Mouse (Mus musculus) heart, embryonic 16.5 days (tissue): ENCODE data around the gene Oas3. TPM values are rescaled to one million over a fixed set of nuclear protein-coding genes. Genes with fewer than 3 reads are reported as not detected.
"Not testable (repeated sequence)": the region's sequence is repeated elsewhere in the genome, so short reads cannot be mapped to it uniquely, and the experiment has no call there.

Experiments used
- ATAC-seq: fragments of 200-750 bp; cut with Nextera tagmentation; replicated peaks from 2 replicates; pipeline ENCODE4 v1.8.0; 2017; ENCODE audit warnings: moderate number of reproducible peaks; ENCODE audit not compliant: insufficient read depth, low FRiP score; ENCODE audit errors: extremely low read depth
- H3K27ac ChIP-seq: fragments of 300-500 bp; sonication (generic); 2 replicates; pipeline ENCODE4 v1.5.1; 2014; ENCODE audit warnings: mild to moderate bottlenecking, low read length, control low read depth, moderate library complexity
- H3K27me3 ChIP-seq: fragments of 300-500 bp; sonication (generic); 2 replicates; pipeline ENCODE4 v1.6.1; 2014; ENCODE audit warnings: low read length, mixed read lengths; ENCODE audit not compliant: control insufficient read depth, insufficient read depth
- H3K36me3 ChIP-seq: fragments of 300-500 bp; sonication (generic); 2 replicates; pipeline ENCODE4 v1.6.1; 2014; ENCODE audit not compliant: control insufficient read depth, insufficient read depth
- H3K4me1 ChIP-seq: fragments of 300-500 bp; sonication (generic); 2 replicates; pipeline ENCODE4 v1.6.1; 2014; ENCODE audit warnings: low read length, mixed read lengths; ENCODE audit not compliant: control insufficient read depth, insufficient read depth
- H3K4me2 ChIP-seq: fragments of 300-500 bp; sonication (generic); 2 replicates; pipeline ENCODE4 v1.6.1; 2014; ENCODE audit warnings: low read depth, mild to moderate bottlenecking, control low read depth, low read length
- H3K4me3 ChIP-seq: fragments of 300-500 bp; sonication (generic); 2 replicates; pipeline ENCODE4 v1.5.1; 2014; ENCODE audit warnings: mild to moderate bottlenecking, control low read depth, low read length
- H3K9ac ChIP-seq: fragments of 300-500 bp; sonication (generic); 2 replicates; pipeline ENCODE4 v1.6.1; 2014; ENCODE audit warnings: low read length, control low read depth
- H3K9me3 ChIP-seq: fragments of 300-500 bp; sonication (generic); replicated peaks from 2 replicates; pipeline ENCODE4 v1.6.1; 2016; ENCODE audit warnings: low read length; ENCODE audit not compliant: control insufficient read depth
- WGBS: fragments of 180-500 bp; shearing (Covaris S2); extraction: QIAGEN DNeasy Blood & Tissue Kit; methylation state at CpG from one replicate; pipeline ENCODE4 v1.1.7; 2014; 5-methylcytosine and 5-hydroxymethylcytosine counted together
- polyA plus RNA-seq: library from polyadenylated mRNA; unstranded; fragments of >200 nt; fragmentation: Nextera tagmentation; extraction: Ambion mirVana; gene quantifications from 2 replicates; pipeline ENCODE4 v1.2.1, GENCODE M21; 2015

The Oas3 gene
- polyA plus RNA-seq, result 0.59 and 0.80 TPM in 2 replicates

GRCm38 (mm10) chr5:120777478-120777877 lies at the start of gene Oas3:
Oas3 (minus strand) TSS chr5:120777661.
- ATAC-seq, result no peak
- Histone ChIP-seq H3K4me1 (peaks cover 26% of the 10 kb centered on the region), H3K9ac (no peak within 1 kb of the TSS), H3K4me2 (no peak within 1 kb of the TSS), H3K36me3 (no peaks in the 10 kb centered on the region), H3K4me3 (no peak within 1 kb of the TSS), H3K9me3 (no peaks in the 10 kb centered on the region), H3K27me3 (no peaks in the 10 kb centered on the region), H3K27ac (no peak within 1 kb of the TSS)
- 68% methylated on average over 9 of the region's 9 CpGs for WGBS

GRCm38 (mm10) chr5:120818999-120819398 lies 41.5 kb upstream of the Oas3 start:
- H3K4me1 ChIP-seq, result no peaks in the 10 kb centered on the region
- no peaks in the 10 kb centered on the region; the same call in none of the 2 replicates for H3K36me3 ChIP-seq
- ATAC-seq, result no peak
- H3K9ac ChIP-seq, result no peak overlapping the region
- H3K27ac ChIP-seq, result no peak overlapping the region
- H3K4me2 ChIP-seq, result no peak overlapping the region
- peaks cover 15% of the 10 kb centered on the region for H3K9me3 ChIP-seq
- H3K4me3 ChIP-seq, result no peak overlapping the region
- H3K27me3 ChIP-seq, result no peaks in the 10 kb centered on the region

GRCm38 (mm10) chr5:120815949-120816348 lies 38.5 kb upstream of the Oas3 start:
- no peaks in the 10 kb centered on the region for H3K27me3 ChIP-seq
- H3K9me3 ChIP-seq, result peaks cover 15% of the 10 kb centered on the region
- H3K36me3 ChIP-seq, result no peaks in the 10 kb centered on the region; the same call in none of the 2 replicates
- H3K4me1 ChIP-seq, result 0 out of 2 replicates have a peak, but pooled peaks cover 2% of the 10 kb centered on the region
- WGBS, result 60% methylated on average over 3 of the region's 3 CpGs
- no peak overlapping the region for H3K9ac ChIP-seq
- ATAC-seq, result no peak
- no peak overlapping the region for H3K27ac ChIP-seq
- H3K4me3 ChIP-seq, result no peak overlapping the region
- H3K4me2 ChIP-seq, result no peak overlapping the region

GRCm38 (mm10) chr5:120813023-120813422 lies 35.6 kb upstream of the Oas3 start:
- ATAC-seq, result no peak
- Histone ChIP-seq H3K4me2 (peak overlapping the region; percentile 61), H3K27me3 (no peaks in the 10 kb centered on the region), H3K9ac (peak overlapping the region; percentile 53), H3K4me3 (peak overlapping the region; percentile 53), H3K9me3 (no peaks in the 10 kb centered on the region), H3K36me3 (no peaks in the 10 kb centered on the region), H3K4me1 (0 out of 2 replicates have a peak, but pooled peaks cover 2% of the 10 kb centered on the region), H3K27ac (no peak overlapping the region)
- 72% methylated on average over 6 of the region's 6 CpGs for WGBS

- Histone ChIP-seq H3K4me2 (peak within 1 kb of the TSS; percentile 61), H3K27me3 (no peaks in the 10 kb centered on the region), H3K27ac (peak within 1 kb of the TSS; percentile 49), H3K4me3 (peak within 1 kb of the TSS; percentile 53), H3K9me3 (no peaks in the 10 kb centered on the region), H3K36me3 (no peaks in the 10 kb centered on the region), H3K9ac (peak within 1 kb of the TSS; percentile 57), H3K4me1 (0 out of 2 replicates have a peak, but pooled peaks cover 2% of the 10 kb centered on the region)
- ATAC-seq, result peak; percentile 77
- 6% methylated on average over 18 of the region's 18 CpGs for WGBS
Measured at GRCm38 (mm10) chr5:120811951-120812819, 34.7 kb upstream of the Oas3 start, which contains the start of gene Oas1c. Oas1c (minus strand) TSS chr5:120812514.

- WGBS, result 38% methylated on average over 6 of the region's 6 CpGs
- no peak for ATAC-seq
- H3K4me3 ChIP-seq, result no peak overlapping the region
Measured at GRCm38 (mm10) chr5:120809171-120809570, 31.7 kb upstream of the Oas3 start.

GRCm38 (mm10) chr5:120806458-120806857 lies 29.0 kb upstream of the Oas3 start:
- Histone ChIP-seq H3K9me3 (no peaks in the 10 kb centered on the region), H3K9ac (no peak overlapping the region), H3K27ac (no peak overlapping the region), H3K4me2 (no peak overlapping the region), H3K36me3 (no peaks in the 10 kb centered on the region), H3K4me1 (no peaks in the 10 kb centered on the region), H3K27me3 (peaks cover 2% of the 10 kb centered on the region), H3K4me3 (no peak overlapping the region)
- 77% methylated on average over 1 of the region's 1 CpGs for WGBS
- ATAC-seq, result no peak

More at GRCm38 (mm10) chr5:120809171-120809570, 31.7 kb upstream of the Oas3 start:
- Histone ChIP-seq H3K9ac (no peak overlapping the region), H3K9me3 (no peaks in the 10 kb centered on the region), H3K36me3 (no peaks in the 10 kb centered on the region), H3K4me2 (no peak overlapping the region), H3K27me3 (no peaks in the 10 kb centered on the region), H3K27ac (no peak overlapping the region), H3K4me1 (0 out of 2 replicates have a peak, but pooled peaks cover 2% of the 10 kb centered on the region)

GRCm38 (mm10) chr5:120803596-120803995 lies 26.1 kb upstream of the Oas3 start:
- H3K4me2 ChIP-seq, result no peak overlapping the region
- H3K9me3 ChIP-seq, result no peaks in the 10 kb centered on the region
- no peak for ATAC-seq
- H3K4me3 ChIP-seq, result no peak overlapping the region
- H3K36me3 ChIP-seq, result no peaks in the 10 kb centered on the region
- H3K4me1 ChIP-seq, result no peaks in the 10 kb centered on the region
- peaks cover 8% of the 10 kb centered on the region for H3K27me3 ChIP-seq
- 51% methylated on average over 2 of the region's 2 CpGs for WGBS
- no peak overlapping the region for H3K9ac ChIP-seq
- H3K27ac ChIP-seq, result no peak overlapping the region

- H3K9me3 ChIP-seq, H3K4me3 ChIP-seq, H3K36me3 ChIP-seq, H3K9ac ChIP-seq, H3K4me2 ChIP-seq, H3K4me1 ChIP-seq, H3K27ac ChIP-seq, ATAC-seq, H3K27me3 ChIP-seq: not testable (repeated sequence)
- WGBS, result 67% methylated on average over 2 of the region's 2 CpGs
Measured at GRCm38 (mm10) chr5:120798943-120799342, 21.5 kb upstream of the Oas3 start.
